Mouse (Mus musculus) thymus, adult 2 months (tissue): Measurements from ENCODE around the gene Prr18.

Experiments
- CTCF ChIP-seq: fragments of 200-500 bp; IDR thresholded peaks from 2 replicates; pipeline ENCODE4 v1.5.1; 2012; ENCODE audit warnings: mild to moderate bottlenecking, control low read depth, low read length, moderate library complexity, borderline replicate concordance; ENCODE audit not compliant: control insufficient read depth, poor library complexity, insufficient read depth; ENCODE audit errors: extremely low read depth
- POLR2A ChIP-seq: fragments of 200-500 bp; IDR thresholded peaks from 2 replicates; pipeline ENCODE4 v1.6.1; 2012; ENCODE audit warnings: mild to moderate bottlenecking, low read length, control low read depth, moderate library complexity; ENCODE audit not compliant: control insufficient read depth, poor library complexity, insufficient read depth; ENCODE audit errors: extremely low read depth

DNA sequence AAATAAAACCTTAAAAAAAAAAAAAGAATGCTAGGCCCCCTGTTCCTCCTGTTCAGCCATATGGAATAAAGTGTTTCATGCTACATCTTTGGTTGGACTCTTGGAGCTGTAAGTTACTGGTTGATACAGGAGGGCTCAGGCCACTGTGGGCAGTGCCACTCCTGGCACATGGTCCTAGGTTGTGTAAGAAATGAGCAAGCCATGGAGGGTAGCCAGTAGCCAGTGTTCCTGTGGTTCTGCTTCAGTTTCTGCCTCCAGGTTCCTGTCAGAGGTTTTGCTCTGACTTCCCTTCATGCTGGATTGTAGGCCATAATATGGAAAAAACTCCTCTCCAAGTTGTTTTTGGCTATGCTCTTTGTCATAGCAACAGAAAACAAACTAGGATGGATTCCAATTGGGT is 46.5 kb upstream of the Prr18 start:
- TF ChIP-seq CTCF, result no peak
- TF ChIP-seq POLR2A, result no peak
